Comparison of ENCODE assay signal across 22 mouse cellular contexts in genomic region chr2:77333394-77334079, GRCm38 (mm10). TPM values are rescaled to one million over a fixed set of nuclear protein-coding genes. Genes with fewer than 3 reads are reported as not detected.
DNase-seq lines count a peak whose midpoint lies in the region; ATAC-seq lines count a peak whose summit lies in the region.
"Had no signal": no experiment of that assay in that cellular context is flagged by ENCODE, and none has a peak within 500 bp of the region (broad histone marks: within the 10 kb centered on the region; RNA-seq: fewer than 3 reads in every experiment).

No protein-coding gene starts in this region.

- H3K27ac ChIP-seq in forebrain, embryonic 13.5 days, result no peak overlapping the region
- H3K27ac ChIP-seq in forebrain, embryonic 12.5 days, result no peak overlapping the region
- no peak overlapping the region for H3K27ac ChIP-seq in hindbrain, embryonic 15.5 days (replicated peaks)
- no peak overlapping the region for H3K27ac ChIP-seq in hindbrain, embryonic 16.5 days (ENCODE audit: low read depth, low read length)
- H3K27ac ChIP-seq in midbrain, embryonic 14.5 days (replicated peaks; ENCODE audit: low read depth, low read length), result peak overlapping the region; percentile 49; the same call in 1 of the 2 replicates
- H3K27ac ChIP-seq: gastrocnemius, adult 2 months; heart, embryonic 10.5 days; limb, embryonic 10.5 days; liver, embryonic 15.5 days; lung, embryonic 15.5 days; neural tube, embryonic 12.5 days; stomach, embryonic 15.5 days had no signal

- ATAC-seq in forebrain, embryonic 13.5 days, result 0 out of 2 replicates have a peak, but pooled peaks have one; percentile 27
- no peak for ATAC-seq in forebrain, embryonic 12.5 days (ENCODE audit: low FRiP score)
- ATAC-seq in hindbrain, embryonic 15.5 days (ENCODE audit: low FRiP score, low read depth), result 0 out of 2 replicates have a peak, but pooled peaks have one; percentile 34
- no peak for ATAC-seq in hindbrain, embryonic 16.5 days
- ATAC-seq in midbrain, embryonic 14.5 days (ENCODE audit: low FRiP score, low TSS enrichment), result no peak
- ATAC-seq in CD4-positive, CD25-positive, alpha-beta regulatory T cell, adult 4 months, result no peak

- H3K4me2 ChIP-seq in forebrain, embryonic 13.5 days, result no peak overlapping the region
- H3K4me2 ChIP-seq in forebrain, embryonic 12.5 days, result no peak overlapping the region
- H3K4me2 ChIP-seq in hindbrain, embryonic 15.5 days, result no peak overlapping the region
- H3K4me2 ChIP-seq in hindbrain, embryonic 16.5 days (ENCODE audit: low read length), result no peak overlapping the region
- H3K4me2 ChIP-seq in midbrain, embryonic 14.5 days (ENCODE audit: low read length), result no peak overlapping the region
- H3K4me2 ChIP-seq: liver, embryonic 15.5 days; lung, embryonic 15.5 days; neural tube, embryonic 12.5 days; stomach, embryonic 15.5 days had no signal

- no peaks in the 10 kb centered on the region for H3K36me3 ChIP-seq in forebrain, embryonic 13.5 days (ENCODE audit: poor library complexity, severe bottlenecking)
- H3K36me3 ChIP-seq in forebrain, embryonic 12.5 days (replicated peaks), result no peaks in the 10 kb centered on the region
- H3K36me3 ChIP-seq in hindbrain, embryonic 15.5 days, result no peaks in the 10 kb centered on the region
- no peaks in the 10 kb centered on the region for H3K36me3 ChIP-seq in hindbrain, embryonic 16.5 days (ENCODE audit: control insufficient read depth, insufficient read depth, low read length)
- H3K36me3 ChIP-seq in midbrain, embryonic 14.5 days (ENCODE audit: control insufficient read depth, insufficient read depth, low read length), result no peaks in the 10 kb centered on the region
- H3K36me3 ChIP-seq: heart, embryonic 10.5 days; limb, embryonic 10.5 days; liver, embryonic 15.5 days; lung, embryonic 15.5 days; neural tube, embryonic 12.5 days; stomach, embryonic 15.5 days had no signal

- peak; percentile 59 for DNase-seq in midbrain, embryonic 14.5 days
- no peak for DNase-seq in cerebellum, adult 11-12 months
- DNase-seq: adrenal gland, postnatal 36 days; cerebellum, adult 18-20 months; cerebellum, postnatal 14 days; gastrocnemius, adult 2 months; kidney, adult 2 months; kidney, postnatal 10 days; liver; lung, postnatal 4 days; thymus, postnatal 36 days had no signal

- H3K9me3 ChIP-seq in forebrain, embryonic 13.5 days (replicated peaks), result 0 out of 2 replicates have a peak, but pooled peaks cover 5% of the 10 kb centered on the region
- H3K9me3 ChIP-seq in forebrain, embryonic 12.5 days, result no peaks in the 10 kb centered on the region
- no peaks in the 10 kb centered on the region for H3K9me3 ChIP-seq in hindbrain, embryonic 15.5 days
- no peaks in the 10 kb centered on the region for H3K9me3 ChIP-seq in hindbrain, embryonic 16.5 days (ENCODE audit: control insufficient read depth, low read length)
- H3K9me3 ChIP-seq in midbrain, embryonic 14.5 days (ENCODE audit: control insufficient read depth, low read length), result no peaks in the 10 kb centered on the region
- H3K9me3 ChIP-seq: heart, embryonic 10.5 days; limb, embryonic 10.5 days; liver, embryonic 15.5 days; lung, embryonic 15.5 days; neural tube, embryonic 12.5 days; stomach, embryonic 15.5 days had no signal

- 59% methylated on average over 8 of the region's 8 CpGs for WGBS in forebrain, embryonic 13.5 days
- WGBS in forebrain, embryonic 12.5 days, result 69% methylated on average over 8 of the region's 8 CpGs
- 29% methylated on average over 8 of the region's 8 CpGs for WGBS in hindbrain, embryonic 15.5 days
- 32% methylated on average over 8 of the region's 8 CpGs for WGBS in hindbrain, embryonic 16.5 days
- 38% methylated on average over 8 of the region's 8 CpGs for WGBS in midbrain, embryonic 14.5 days

- H3K27me3 ChIP-seq in forebrain, embryonic 13.5 days, result no peaks in the 10 kb centered on the region
- H3K27me3 ChIP-seq in forebrain, embryonic 12.5 days, result no peaks in the 10 kb centered on the region
- H3K27me3 ChIP-seq in hindbrain, embryonic 15.5 days, result no peaks in the 10 kb centered on the region
- no peaks in the 10 kb centered on the region for H3K27me3 ChIP-seq in hindbrain, embryonic 16.5 days (replicated peaks; ENCODE audit: control insufficient read depth, insufficient read depth, low read length)
- no peaks in the 10 kb centered on the region for H3K27me3 ChIP-seq in midbrain, embryonic 14.5 days (ENCODE audit: control insufficient read depth, insufficient read depth, low read length)
- H3K27me3 ChIP-seq: liver, embryonic 15.5 days; lung, embryonic 15.5 days; neural tube, embryonic 12.5 days; stomach, embryonic 15.5 days had no signal

- no peaks in the 10 kb centered on the region for H3K4me1 ChIP-seq in forebrain, embryonic 13.5 days
- H3K4me1 ChIP-seq in forebrain, embryonic 12.5 days, result no peaks in the 10 kb centered on the region
- H3K4me1 ChIP-seq in hindbrain, embryonic 15.5 days (replicated peaks), result 0 out of 2 replicates have a peak, but pooled peaks cover 7% of the 10 kb centered on the region
- H3K4me1 ChIP-seq in hindbrain, embryonic 16.5 days (ENCODE audit: control insufficient read depth, insufficient read depth, low read depth, low read length), result no peaks in the 10 kb centered on the region
- H3K4me1 ChIP-seq in midbrain, embryonic 14.5 days (ENCODE audit: control insufficient read depth, insufficient read depth, low read length), result peaks cover 7% of the 10 kb centered on the region; the same call in 1 of the 2 replicates
- H3K4me1 ChIP-seq: heart, embryonic 10.5 days; limb, embryonic 10.5 days; liver, embryonic 15.5 days; lung, embryonic 15.5 days; neural tube, embryonic 12.5 days; stomach, embryonic 15.5 days had no signal

- H3K4me3 ChIP-seq in forebrain, embryonic 13.5 days, result no peak overlapping the region
- H3K4me3 ChIP-seq in forebrain, embryonic 12.5 days (replicated peaks), result no peak overlapping the region
- H3K4me3 ChIP-seq in hindbrain, embryonic 15.5 days, result no peak overlapping the region
- H3K4me3 ChIP-seq in hindbrain, embryonic 16.5 days (ENCODE audit: low read length), result no peak overlapping the region
- no peak overlapping the region for H3K4me3 ChIP-seq in midbrain, embryonic 14.5 days (replicated peaks; ENCODE audit: low read depth, low read length)
- H3K4me3 ChIP-seq: gastrocnemius, adult 2 months; heart, embryonic 10.5 days; limb, embryonic 10.5 days; liver, embryonic 15.5 days; lung, embryonic 15.5 days; neural tube, embryonic 12.5 days; stomach, embryonic 15.5 days had no signal

- H3K9ac ChIP-seq in forebrain, embryonic 13.5 days, result no peak overlapping the region
- H3K9ac ChIP-seq in forebrain, embryonic 12.5 days, result no peak overlapping the region
- no peak overlapping the region for H3K9ac ChIP-seq in hindbrain, embryonic 15.5 days
- no peak overlapping the region for H3K9ac ChIP-seq in hindbrain, embryonic 16.5 days (ENCODE audit: low read depth, low read length)
- H3K9ac ChIP-seq in midbrain, embryonic 14.5 days (replicated peaks; ENCODE audit: low read length), result no peak overlapping the region
- H3K9ac ChIP-seq: liver, embryonic 15.5 days; lung, embryonic 15.5 days; neural tube, embryonic 12.5 days; stomach, embryonic 15.5 days had no signal

RNA-seq across cellular contexts. Expression of gene Sestd1, which starts 53.1 kb away (rescaled TPM):
- 27.0 and 27.9 TPM in 2 replicates for polyA plus RNA-seq in forebrain, embryonic 13.5 days (2015; fragmentation: Nextera tagmentation; extraction: Ambion mirVana)
- 29.1 and 32.6 TPM in 2 replicates for polyA plus RNA-seq in forebrain, embryonic 12.5 days (2016; fragmentation: Nextera tagmentation; extraction: Ambion mirVana)
- polyA plus RNA-seq in hindbrain, embryonic 15.5 days (2015; fragmentation: Nextera tagmentation; extraction: Ambion mirVana), result 28.1 and 30.5 TPM in 2 replicates
- 21.5 and 22.0 TPM in 2 replicates for polyA plus RNA-seq in hindbrain, embryonic 16.5 days (2015; fragmentation: Nextera tagmentation; extraction: Ambion mirVana)
- polyA plus RNA-seq in midbrain, embryonic 14.5 days (2014; fragmentation: Nextera tagmentation; extraction: Ambion mirVana), result 43.5 and 52.2 TPM in 2 replicates
- under 1 TPM; 0.04 to 0.16 TPM for polyA plus RNA-seq in CD4-positive, CD25-positive, alpha-beta regulatory T cell, adult 4 months (2017; shearing (Covaris generic))

Comparison
In these comparisons a context has a peak if more than half of its experiments do, and no peak if none do; other contexts are left out.
1. ATAC-seq: peak in forebrain, embryonic 13.5 days (single experiment) and hindbrain, embryonic 15.5 days (single experiment); none in forebrain, embryonic 12.5 days (single experiment), hindbrain, embryonic 16.5 days (single experiment), midbrain, embryonic 14.5 days (single experiment) and CD4-positive, CD25-positive, alpha-beta regulatory T cell, adult 4 months (single experiment).
2. RNA of gene Sestd1, which starts 53.1 kb away (polyA plus RNA-seq): 43.5 to 52.2 TPM in midbrain, embryonic 14.5 days, 29.1 to 32.6 TPM in forebrain, embryonic 12.5 days, 28.1 to 30.5 TPM in hindbrain, embryonic 15.5 days, 27.0 to 27.9 TPM in forebrain, embryonic 13.5 days and 21.5 to 22.0 TPM in hindbrain, embryonic 16.5 days; 0.04 to 0.16 TPM in CD4-positive, CD25-positive, alpha-beta regulatory T cell, adult 4 months; every median in the first group is over 10 times any median in the second.